Mouse (Mus musculus): ENCODE measurements around the gene Neurod1. TPM values are rescaled to one million over a fixed set of nuclear protein-coding genes. Genes with fewer than 3 reads are reported as not detected.

Gene Neurod1
- polyA plus RNA-seq, 1 experiment from 2014 or later, result 4.2 TPM

GRCm38 (mm10) chr2:79405661-79406405 is 50.7 kb downstream of the Neurod1 start:
- Histone ChIP-seq H3K9me3 (ENCODE audit: control insufficient read depth, low read length) (no peaks in the 10 kb centered on the region), H3K27ac (replicated peaks; ENCODE audit: low read depth, low read length) (no peak overlapping the region), H3K27me3 (replicated peaks; ENCODE audit: control insufficient read depth, insufficient read depth, low read length) (no peaks in the 10 kb centered on the region), H3K9ac (ENCODE audit: low read depth, low read length) (no peak overlapping the region), H3K4me2 (ENCODE audit: low read depth, low read length) (no peak overlapping the region), H3K4me1 (ENCODE audit: control insufficient read depth, insufficient read depth, low read length) (no peaks in the 10 kb centered on the region; the same call in 1 of the 2 replicates), H3K36me3 (ENCODE audit: control insufficient read depth, insufficient read depth, low read length) (no peaks in the 10 kb centered on the region), H3K4me3 (ENCODE audit: low read depth, low read length) (no peak overlapping the region)
- ATAC-seq (ENCODE audit: low read depth) (no peak), DNase-seq (ENCODE audit: low spot score) (no peak)
- 52% methylated on average over 5 of the region's 5 CpGs for WGBS

Other genes with a start within 250 kb of the Neurod1 start
- gene Itga4, start 201.3 kb downstream of the Neurod1 start, polyA plus RNA-seq (2014; fragmentation: Nextera tagmentation; extraction: Ambion mirVana), result 14.1 TPM in 2 replicates
- 0.88 and 1.2 TPM in 2 replicates for gene Cerkl, start within 50 bp of the Neurod1 start, polyA plus RNA-seq (2014; fragmentation: Nextera tagmentation; extraction: Ambion mirVana)
- 16.6 and 17.5 TPM in 2 replicates for gene Itprid2, start 178.6 kb upstream of the Neurod1 start, polyA plus RNA-seq (2014; fragmentation: Nextera tagmentation; extraction: Ambion mirVana)

All from embryonic facial prominence, embryonic 14.5 days (tissue).